Mouse (Mus musculus) forebrain, embryonic 11.5 days (tissue): Measurements from ENCODE around the gene Khnyn. TPM values are rescaled to one million over a fixed set of nuclear protein-coding genes. Genes with fewer than 3 reads are reported as not detected.

ENCODE experiments used
- ATAC-seq: fragments of 200-750 bp; cut with Nextera tagmentation; replicated peaks from 2 replicates; pipeline ENCODE4 v1.8.0; 2017; ENCODE audit warnings: moderate TSS enrichment; ENCODE audit not compliant: low FRiP score
- DNase-seq: peaks from one replicate; pipeline ENCODE4 v3.0.0-alpha.2; 2017; ENCODE audit warnings: low spot score
- H3K27ac ChIP-seq: fragments of 300-500 bp; sonication (generic); 2 replicates; pipeline ENCODE4 v1.5.1; 2014; ENCODE audit warnings: low read depth, low read length
- H3K27me3 ChIP-seq: fragments of 300-500 bp; sonication (generic); 2 replicates; pipeline ENCODE4 v1.6.1; 2014; ENCODE audit warnings: mild to moderate bottlenecking, low read length, mixed read lengths; ENCODE audit not compliant: control insufficient read depth, insufficient read depth
- H3K36me3 ChIP-seq: fragments of 300-500 bp; sonication (generic); 2 replicates; pipeline ENCODE4 v1.6.1; 2014; ENCODE audit warnings: mild to moderate bottlenecking, low read length, moderate library complexity, mixed read lengths; ENCODE audit not compliant: control insufficient read depth, insufficient read depth
- H3K4me1 ChIP-seq: fragments of 300-500 bp; sonication (generic); replicated peaks from 2 replicates; pipeline ENCODE4 v1.6.1; 2014; ENCODE audit warnings: low read length, mixed read lengths; ENCODE audit not compliant: control insufficient read depth, insufficient read depth
- H3K4me2 ChIP-seq: fragments of 300-500 bp; sonication (generic); 2 replicates; pipeline ENCODE4 v1.6.1; 2014; ENCODE audit warnings: low read depth, mild to moderate bottlenecking, low read length, moderate library complexity, mixed read lengths; ENCODE audit not compliant: severe bottlenecking
- H3K4me3 ChIP-seq: fragments of 300-500 bp; sonication (generic); 2 replicates; pipeline ENCODE4 v1.5.1; 2014; ENCODE audit warnings: low read depth, low read length
- H3K9ac ChIP-seq: fragments of 300-500 bp; sonication (generic); 2 replicates; pipeline ENCODE4 v1.6.1; 2014; ENCODE audit warnings: low read length
- H3K9me3 ChIP-seq: fragments of 300-500 bp; sonication (generic); 2 replicates; pipeline ENCODE4 v1.6.1; 2016; ENCODE audit warnings: low read length, mixed read lengths; ENCODE audit not compliant: control insufficient read depth
- WGBS: fragments of 180-500 bp; shearing (Covaris S2); extraction: QIAGEN DNeasy Blood & Tissue Kit; methylation state at CpG from one replicate; pipeline ENCODE4 v1.1.7; 2014; 5-methylcytosine and 5-hydroxymethylcytosine counted together
- polyA plus RNA-seq: library from polyadenylated mRNA; unstranded; fragments of >200 nt; fragmentation: Nextera tagmentation; extraction: Ambion mirVana; gene quantifications from 2 replicates; pipeline ENCODE4 v1.2.1, GENCODE M21; 2014

The Khnyn gene
- 13.6 and 14.9 TPM in 2 replicates for polyA plus RNA-seq

DNA sequence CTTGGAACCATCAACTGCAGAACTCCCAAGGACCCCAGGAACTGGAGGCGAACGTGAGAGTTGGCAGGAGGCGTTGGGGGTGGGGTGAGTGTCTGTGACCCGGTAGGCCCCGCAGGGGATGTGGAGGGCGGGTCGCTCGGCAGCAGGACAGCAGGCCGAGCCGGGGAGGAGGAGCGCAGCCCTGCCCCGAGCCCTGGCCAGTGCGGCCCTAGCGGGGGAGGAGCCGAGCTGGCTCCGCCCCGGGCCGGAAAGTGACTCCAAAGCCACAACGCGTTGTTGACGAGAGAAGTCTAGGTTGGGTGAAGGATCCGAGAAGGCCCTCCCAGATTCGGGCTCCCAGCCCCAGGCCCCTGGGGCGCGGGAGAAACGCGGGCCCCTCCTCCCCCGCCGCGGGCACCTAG is at the start of gene Khnyn:
Gene Khnyn (plus strand): TSS at position 235 of the 401 bp plus-strand sequence.
- peaks cover 8% of the 10 kb centered on the region; the same call in 1 of the 2 replicates for H3K36me3 ChIP-seq
- no peaks in the 10 kb centered on the region for H3K9me3 ChIP-seq
- WGBS, result 0% methylated on average over 25 of the region's 30 CpGs
- DNase-seq (peak; percentile 94), ATAC-seq (peak; percentile 96)
- H3K27ac ChIP-seq, result peak within 1 kb of the TSS; percentile 62
- H3K4me3 ChIP-seq, result peak within 1 kb of the TSS; percentile 81
- H3K27me3 ChIP-seq, result no peaks in the 10 kb centered on the region
- H3K9ac ChIP-seq, result peak within 1 kb of the TSS; percentile 87
- H3K4me1 ChIP-seq, result peaks cover 3% of the 10 kb centered on the region; the same call in 1 of the 2 replicates
- peak within 1 kb of the TSS; percentile 66 for H3K4me2 ChIP-seq

- ATAC-seq (no peak), DNase-seq (no peak)
- H3K4me2 ChIP-seq, result no peak overlapping the region
- WGBS, result 86% methylated on average over 5 of the region's 5 CpGs
- no peak overlapping the region for H3K9ac ChIP-seq
- no peaks in the 10 kb centered on the region for H3K36me3 ChIP-seq
- no peaks in the 10 kb centered on the region for H3K9me3 ChIP-seq
- no peak overlapping the region for H3K4me3 ChIP-seq
- no peaks in the 10 kb centered on the region for H3K27me3 ChIP-seq
- no peak overlapping the region for H3K27ac ChIP-seq
- no peaks in the 10 kb centered on the region for H3K4me1 ChIP-seq
Observed at GRCm38 (mm10) chr14:55838312-55838711, 46.4 kb upstream of the Khnyn start.

- Histone ChIP-seq H3K27ac (no peak overlapping the region), H3K4me1 (no peaks in the 10 kb centered on the region), H3K4me3 (no peak overlapping the region), H3K27me3 (no peaks in the 10 kb centered on the region), H3K9me3 (no peaks in the 10 kb centered on the region), H3K9ac (no peak overlapping the region), H3K36me3 (no peaks in the 10 kb centered on the region), H3K4me2 (no peak overlapping the region)
- 89% methylated on average over 4 of the region's 4 CpGs for WGBS
- no peak for DNase-seq
- no peak for ATAC-seq
Observed at GRCm38 (mm10) chr14:55838740-55839139, 46.0 kb upstream of the Khnyn start.

DNA sequence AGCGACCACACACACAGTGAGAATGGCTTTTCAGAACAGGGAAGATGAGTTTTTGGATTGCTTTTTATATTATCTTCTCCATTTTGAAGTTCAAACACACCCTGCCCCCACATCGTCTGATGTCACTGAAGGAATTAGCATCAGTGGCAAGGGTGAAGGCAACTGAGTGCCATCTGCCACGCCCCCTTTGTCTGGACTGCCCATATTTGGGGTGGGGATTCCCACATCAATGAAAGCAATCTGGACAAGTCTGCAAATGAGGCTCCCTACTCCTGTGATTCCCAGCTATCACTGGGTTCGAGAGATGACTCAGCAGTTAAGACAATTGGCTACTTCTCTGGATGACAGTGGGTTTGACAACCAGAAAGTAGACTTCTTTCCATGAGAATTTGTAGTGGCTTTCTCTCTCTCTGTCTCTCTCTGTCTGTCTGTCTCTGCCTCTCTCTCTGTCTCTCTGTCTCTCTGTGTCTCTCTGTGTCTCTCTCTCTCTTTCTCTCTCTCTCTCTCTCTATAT is 43.8 kb upstream of the Khnyn start:
- H3K9ac ChIP-seq, result no peak overlapping the region
- WGBS, result 69% methylated on average over 4 of the region's 4 CpGs
- H3K9me3 ChIP-seq, result no peaks in the 10 kb centered on the region
- DNase-seq (no peak), ATAC-seq (no peak)
- H3K36me3 ChIP-seq, result no peaks in the 10 kb centered on the region
- H3K4me1 ChIP-seq, result no peaks in the 10 kb centered on the region
- no peak overlapping the region for H3K27ac ChIP-seq
- H3K27me3 ChIP-seq, result no peaks in the 10 kb centered on the region
- H3K4me2 ChIP-seq, result no peak overlapping the region
- H3K4me3 ChIP-seq, result no peak overlapping the region

DNA sequence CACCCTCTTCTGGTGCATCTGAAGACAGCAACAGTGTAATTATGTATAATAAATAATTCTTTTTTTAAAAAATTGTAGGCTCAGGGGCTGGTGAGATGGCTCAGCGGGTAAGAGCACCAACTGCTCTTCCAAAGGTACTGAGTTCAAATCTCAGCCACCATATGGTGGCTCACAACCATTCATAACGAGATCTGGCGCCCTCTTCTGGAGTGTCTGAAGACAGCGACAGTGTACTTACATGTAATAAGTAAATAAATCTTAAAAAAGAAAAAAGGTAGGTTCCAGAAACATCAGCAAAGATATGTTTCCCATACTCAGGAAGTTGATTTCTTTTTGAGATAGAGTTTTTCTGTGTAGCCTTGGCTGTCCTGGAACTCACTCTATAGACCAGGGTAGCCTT is 42.0 kb upstream of the Khnyn start:
- no peaks in the 10 kb centered on the region for H3K36me3 ChIP-seq
- DNase-seq, result no peak
- WGBS, result 80% methylated on average over 4 of the region's 4 CpGs
- H3K4me3 ChIP-seq, result no peak overlapping the region
- no peak for ATAC-seq
- no peak overlapping the region for H3K9ac ChIP-seq
- H3K4me1 ChIP-seq, result no peaks in the 10 kb centered on the region
- H3K27ac ChIP-seq, result no peak overlapping the region
- H3K27me3 ChIP-seq, result no peaks in the 10 kb centered on the region
- no peaks in the 10 kb centered on the region for H3K9me3 ChIP-seq
- no peak overlapping the region for H3K4me2 ChIP-seq

GRCm38 (mm10) chr14:55845506-55846294 is 39.0 kb upstream of the Khnyn start:
- Histone ChIP-seq H3K9me3 (no peaks in the 10 kb centered on the region), H3K4me1 (no peaks in the 10 kb centered on the region), H3K4me3 (no peak overlapping the region), H3K27me3 (no peaks in the 10 kb centered on the region), H3K27ac (no peak overlapping the region), H3K9ac (no peak overlapping the region), H3K4me2 (no peak overlapping the region), H3K36me3 (no peaks in the 10 kb centered on the region)
- DNase-seq, result no peak
- WGBS, result 84% methylated on average over 9 of the region's 9 CpGs
- ATAC-seq, result no peak

DNA sequence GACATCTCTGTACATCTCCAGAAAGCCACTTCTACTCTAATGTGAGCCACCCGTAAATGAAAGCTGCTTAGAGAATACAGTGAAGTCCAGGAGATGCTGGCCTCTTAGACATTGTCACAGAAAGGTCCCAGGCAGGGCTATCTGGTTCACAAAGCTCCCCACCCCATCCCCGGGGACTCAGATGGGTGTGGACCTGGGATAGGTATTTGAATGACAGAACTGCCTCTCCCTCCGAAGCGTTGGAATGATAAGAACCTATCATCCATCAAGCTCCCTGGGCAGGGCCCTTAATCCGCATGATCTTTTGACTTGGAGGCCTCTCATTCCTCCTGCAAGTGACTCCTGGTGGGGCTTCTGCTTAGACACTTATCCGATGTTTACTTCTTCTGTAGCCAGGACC is 33.9 kb upstream of the Khnyn start:
- H3K27ac ChIP-seq, result no peak overlapping the region
- H3K9me3 ChIP-seq, result no peaks in the 10 kb centered on the region
- H3K27me3 ChIP-seq, result no peaks in the 10 kb centered on the region
- H3K36me3 ChIP-seq, result no peaks in the 10 kb centered on the region
- H3K9ac ChIP-seq, result no peak overlapping the region
- no peak overlapping the region for H3K4me2 ChIP-seq
- DNase-seq (no peak), ATAC-seq (no peak)
- H3K4me3 ChIP-seq, result no peak overlapping the region
- 65% methylated on average over 6 of the region's 6 CpGs for WGBS
- H3K4me1 ChIP-seq, result peaks cover 23% of the 10 kb centered on the region

DNA sequence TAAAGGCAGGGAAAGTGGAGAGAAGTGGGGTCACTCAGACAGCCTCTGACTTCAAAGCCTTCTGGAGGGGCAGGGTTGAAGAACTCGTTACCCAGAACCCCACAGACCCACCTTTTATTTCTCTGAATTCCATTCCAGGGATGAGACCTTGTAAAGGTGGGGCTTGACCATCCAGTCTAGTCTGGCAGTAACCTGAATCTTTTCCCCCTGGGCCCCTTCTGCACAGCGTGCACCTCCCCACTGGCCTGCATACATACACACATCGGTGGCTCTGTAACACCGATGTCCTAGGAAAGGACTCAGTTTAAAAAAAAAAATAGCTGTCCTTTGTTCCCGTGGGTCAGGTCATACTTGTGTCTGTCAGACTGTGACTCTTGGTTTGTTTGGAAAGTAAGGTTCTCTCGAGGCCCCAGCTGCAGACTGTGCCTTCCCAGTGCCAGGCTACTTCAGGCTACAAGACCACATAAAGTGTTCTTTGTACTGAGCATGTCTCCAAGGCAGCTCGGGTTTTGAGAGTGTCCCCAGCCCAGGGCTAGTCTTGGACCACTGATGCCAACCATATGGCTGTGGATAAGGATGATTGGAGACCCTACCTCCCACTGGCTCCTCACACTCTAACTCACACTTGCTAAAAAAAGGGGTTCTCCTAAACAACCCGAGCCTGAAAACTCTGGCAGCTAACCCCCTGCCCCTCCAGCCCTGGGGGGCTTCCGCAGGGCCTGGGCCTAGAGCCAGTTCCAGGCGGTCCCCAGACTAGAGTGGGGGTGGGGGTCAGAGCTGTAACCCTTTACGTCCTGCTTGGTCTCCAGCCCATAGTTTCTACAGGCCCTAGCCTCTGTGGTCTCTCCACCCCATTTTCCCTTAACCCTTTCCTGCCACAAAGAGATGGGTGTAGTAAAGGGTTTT is 31.8 kb upstream of the Khnyn start:
- Histone ChIP-seq H3K4me2 (peak overlapping the region; percentile 67), H3K27ac (peak overlapping the region; percentile 88)
- 3% methylated on average over 11 of the region's 11 CpGs for WGBS

More for the DNA sequence above, 31.8 kb upstream of the Khnyn start:
- H3K4me3 ChIP-seq, result peak overlapping the region; percentile 60
- H3K4me1 ChIP-seq, result peaks cover 27% of the 10 kb centered on the region
- H3K36me3 ChIP-seq, result no peaks in the 10 kb centered on the region
- DNase-seq, result peak; percentile 80
- H3K27me3 ChIP-seq, result no peaks in the 10 kb centered on the region
- H3K9me3 ChIP-seq, result no peaks in the 10 kb centered on the region
- peak; percentile 78 for ATAC-seq
- H3K9ac ChIP-seq, result peak overlapping the region; percentile 79
